Mouse (Mus musculus) left cerebral cortex, adult 2 months (tissue): ENCODE measurements at regions not wholly inside any gene's neighbourhood (a gene's known extent, or its start where the extent isn't known, plus 50 kb on each side); places are given as distances from the start of the nearest gene placed in this dataset.

ENCODE experiments used
- DNase-seq, 2 experiments: peaks; one replicate each; pipeline ENCODE4 v3.0.0; 2021 to 2022; ENCODE audit warnings: low spot score in 2 of 2, mixed read lengths in 1 of 2; ENCODE audit errors: extremely low spot score in 1 of 2
- H3K27ac ChIP-seq: fragments of 200-600 bp; 2 replicates; pipeline ENCODE4 v1.8.1; 2022
- H3K4me3 ChIP-seq: fragments of 200-600 bp; 2 replicates; pipeline ENCODE4 v1.8.1; 2022
- CTCF ChIP-seq: fragments of 200-600 bp; IDR thresholded peaks from 2 replicates; pipeline ENCODE4 v1.8.1; 2022; ENCODE audit warnings: antibody characterized with exemption, mild to moderate bottlenecking, moderate library complexity
- intact Hi-C: fragments of 180-260 bp; cut with DNase I; formaldehyde crosslinking; loops from one replicate; pipeline ENCODE4 v1.15.1; 2025

DNA sequence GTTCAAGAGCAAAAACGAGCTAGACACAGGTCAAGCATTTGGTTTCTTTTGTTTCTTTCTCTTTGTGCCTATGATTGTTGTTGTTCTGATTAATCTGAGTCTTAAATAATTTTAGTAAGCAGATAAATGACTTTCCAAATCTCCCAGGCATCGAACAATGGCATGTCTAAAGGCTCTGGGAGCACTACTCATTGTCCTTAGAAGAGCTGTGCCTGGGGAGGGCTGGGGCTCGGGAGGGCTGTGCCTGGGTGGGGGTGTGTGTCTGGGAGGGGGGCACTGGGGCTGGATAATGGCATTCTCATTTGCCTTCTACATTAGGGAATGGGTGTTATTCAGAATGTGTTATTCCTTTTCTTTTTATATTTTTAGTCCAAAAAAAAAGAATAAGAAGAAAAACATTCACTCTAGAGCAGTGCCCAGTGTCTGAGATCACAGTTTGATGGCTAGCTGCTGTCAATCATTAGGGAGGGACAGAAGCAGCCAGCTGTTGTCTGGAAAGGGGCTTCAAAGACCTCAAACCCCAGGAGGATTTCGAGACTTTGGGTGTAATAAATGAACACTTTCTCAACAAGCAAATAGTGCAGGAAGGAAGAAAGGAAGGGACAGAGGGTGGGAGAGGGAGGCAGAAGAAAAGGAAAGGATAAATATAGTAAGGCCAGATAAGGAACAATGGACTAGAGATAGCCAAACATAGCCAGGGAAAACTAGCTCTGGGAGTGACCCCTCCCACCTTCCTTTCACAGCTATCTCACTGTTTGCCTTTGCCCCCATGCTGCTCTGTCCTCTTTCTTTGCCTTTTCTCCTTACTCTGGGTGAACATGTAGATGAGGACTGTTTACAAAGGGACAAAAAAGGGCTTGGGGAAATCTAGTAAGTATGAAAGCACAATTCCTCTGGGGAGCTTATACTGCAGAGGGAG lies 264.2 kb upstream of the Pcsk5 start:
- TF ChIP-seq CTCF: no peak
- intact Hi-C loops: no loop called here
- H3K4me3 ChIP-seq: no peak overlapping the region
- H3K27ac ChIP-seq: no peak overlapping the region
- no peak for DNase-seq

DNA sequence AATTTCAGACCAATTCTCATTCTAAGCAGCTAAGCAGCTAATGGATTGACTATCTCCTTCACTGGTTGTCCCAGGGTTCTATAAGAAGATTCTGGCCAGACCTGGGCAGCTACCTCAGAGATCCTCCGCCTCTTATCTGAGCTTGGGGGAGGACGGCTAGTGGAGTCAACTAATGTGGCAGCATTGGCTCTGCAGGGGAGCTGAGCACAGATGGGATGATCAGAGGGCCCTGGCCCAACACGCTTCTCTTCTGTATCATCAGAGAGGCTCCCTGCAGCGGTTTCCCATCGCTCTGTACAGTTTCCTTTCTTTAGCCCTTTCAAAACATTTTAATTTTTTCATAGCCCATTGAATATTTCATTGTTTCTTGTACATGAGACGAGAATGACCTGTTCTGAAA lies 245.9 kb upstream of the Pcsk5 start:
- H3K27ac ChIP-seq: no peak overlapping the region
- intact Hi-C loops: no loop called here
- TF ChIP-seq CTCF: no peak
- DNase-seq: no peak
- H3K4me3 ChIP-seq: no peak overlapping the region

DNA sequence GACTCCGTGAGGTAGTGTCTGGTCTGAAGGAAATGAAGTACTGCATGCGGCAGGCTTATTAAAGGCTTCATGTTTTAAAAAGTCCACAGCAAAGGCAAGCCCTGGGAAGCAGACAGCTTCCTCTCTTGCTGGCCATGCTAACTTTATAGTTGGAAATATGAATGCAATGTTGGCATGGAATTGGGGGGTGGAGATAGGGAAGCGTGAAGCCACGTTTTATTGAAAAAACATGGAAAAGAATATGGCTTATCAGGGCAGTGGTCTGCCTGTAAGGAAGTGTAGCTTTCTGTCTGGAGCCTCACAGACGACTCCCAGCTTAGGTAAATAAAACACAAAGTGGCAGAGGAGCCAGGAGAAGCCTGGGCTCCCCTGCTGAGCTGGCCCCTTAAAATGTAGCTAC lies 231.5 kb upstream of the Pcsk5 start:
- no peak overlapping the region for H3K4me3 ChIP-seq
- no peak overlapping the region for H3K27ac ChIP-seq
- no peak for TF ChIP-seq CTCF
- no peak for DNase-seq
- intact Hi-C loops: no loop called here

DNA sequence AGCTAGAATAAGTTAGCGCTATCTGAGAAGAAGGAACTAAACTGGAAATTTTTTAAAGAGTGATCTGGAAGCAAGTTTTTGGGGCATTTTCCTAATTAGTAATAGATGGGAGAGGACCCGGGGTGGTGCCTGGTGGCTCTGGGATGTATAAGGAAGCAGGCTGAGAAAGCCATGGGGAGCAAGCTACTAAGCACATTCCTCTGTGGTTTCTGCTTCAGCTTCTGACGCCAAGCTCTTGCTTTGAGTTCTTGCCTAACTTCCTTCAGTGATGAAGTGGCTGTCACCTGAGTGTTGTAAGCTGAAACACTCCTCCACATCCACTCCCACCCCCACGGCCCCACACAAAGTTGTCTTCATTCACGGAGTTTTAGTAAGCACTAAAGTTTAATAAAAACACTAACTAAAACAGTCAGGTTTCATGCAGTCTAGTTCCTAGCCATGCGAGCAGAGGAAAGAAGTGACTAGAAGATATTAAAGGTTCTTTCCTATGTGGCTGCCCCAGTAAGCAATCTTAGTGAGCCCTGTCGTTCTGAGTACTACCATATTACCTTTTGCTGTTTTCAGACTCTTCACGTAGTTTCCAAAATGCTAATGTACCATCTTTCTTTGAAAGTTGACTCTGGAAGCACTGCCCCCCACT lies 230.5 kb upstream of the Pcsk5 start:
- TF ChIP-seq CTCF: no peak
- intact Hi-C loops: no loop called here
- DNase-seq: no peak
- no peak overlapping the region for H3K4me3 ChIP-seq
- no peak overlapping the region for H3K27ac ChIP-seq

DNA sequence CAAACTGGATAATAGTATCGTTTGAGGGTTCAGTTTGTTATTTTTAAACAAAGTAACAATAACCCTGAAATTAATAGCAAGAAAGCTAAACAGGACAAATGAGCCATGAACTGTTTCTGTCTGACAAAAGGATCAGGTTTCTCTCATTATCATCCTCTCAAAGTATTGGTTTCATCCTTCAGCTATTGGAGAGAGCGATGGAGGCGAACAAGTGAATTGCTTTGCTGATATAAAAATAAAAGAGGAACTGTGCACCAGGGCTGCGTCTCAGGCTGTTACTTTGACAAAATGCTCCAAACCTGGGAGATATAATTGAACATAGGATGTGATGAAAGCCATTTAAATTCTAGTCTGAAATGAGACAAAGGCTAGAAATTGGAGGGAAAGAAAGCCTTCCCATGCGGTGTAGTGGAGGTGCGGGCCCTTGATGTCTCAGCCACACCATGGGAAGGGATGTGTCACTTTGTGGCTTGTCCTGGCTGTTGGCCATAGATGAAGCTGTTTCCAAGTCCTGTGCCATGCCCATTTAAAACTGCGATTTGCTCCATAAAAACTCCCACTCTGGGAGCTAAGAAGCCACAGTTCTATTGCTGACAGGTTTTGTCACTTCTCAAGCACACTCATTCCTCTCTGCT lies 219.9 kb upstream of the Pcsk5 start:
- DNase-seq: no peak
- no peak for TF ChIP-seq CTCF
- no peak overlapping the region for H3K4me3 ChIP-seq
- H3K27ac ChIP-seq: no peak overlapping the region
- intact Hi-C loops: no loop called here

DNA sequence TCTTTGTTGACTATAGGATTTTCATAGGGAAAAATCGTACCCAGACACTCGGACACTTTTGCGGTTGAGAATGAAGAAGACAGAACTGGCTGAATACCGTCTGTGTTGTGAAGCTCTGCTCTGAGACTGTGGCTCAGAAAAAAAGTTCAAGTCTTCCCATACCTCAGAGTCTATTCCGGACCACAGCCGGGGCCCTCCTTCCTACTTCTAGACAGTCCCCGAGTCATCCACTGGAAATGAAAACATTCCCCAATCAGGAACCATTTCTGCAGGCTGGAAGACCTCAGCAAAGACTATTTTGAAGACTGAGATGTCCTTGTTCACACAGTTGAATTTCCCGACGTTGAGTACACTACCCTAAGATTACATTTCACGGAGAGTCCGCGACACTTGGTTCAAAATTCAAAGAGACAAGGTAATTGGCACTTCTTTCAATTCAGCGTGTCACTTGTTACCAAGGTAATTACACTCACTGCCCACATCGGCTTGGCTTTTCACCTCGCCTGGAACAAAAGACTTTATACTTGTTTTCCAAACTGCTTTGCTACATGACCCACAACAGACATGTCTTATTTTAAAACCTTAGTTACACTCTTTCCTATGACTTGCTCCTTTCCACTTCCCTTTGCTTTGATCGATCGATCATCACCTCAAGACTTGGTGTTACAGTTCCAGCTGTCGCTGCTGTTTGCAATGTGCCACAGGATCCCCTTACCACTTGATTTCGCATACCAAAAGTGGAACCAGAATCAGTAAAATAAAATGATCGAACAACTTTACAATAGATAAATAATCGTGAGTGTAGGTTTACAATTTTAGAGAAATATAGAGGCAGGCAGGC lies 219.2 kb upstream of the Pcsk5 start:
- intact Hi-C loops: no loop called here
- no peak for TF ChIP-seq CTCF
- Histone ChIP-seq H3K27ac (no peak overlapping the region), H3K4me3 (no peak overlapping the region)
- DNase-seq: no peak

DNA sequence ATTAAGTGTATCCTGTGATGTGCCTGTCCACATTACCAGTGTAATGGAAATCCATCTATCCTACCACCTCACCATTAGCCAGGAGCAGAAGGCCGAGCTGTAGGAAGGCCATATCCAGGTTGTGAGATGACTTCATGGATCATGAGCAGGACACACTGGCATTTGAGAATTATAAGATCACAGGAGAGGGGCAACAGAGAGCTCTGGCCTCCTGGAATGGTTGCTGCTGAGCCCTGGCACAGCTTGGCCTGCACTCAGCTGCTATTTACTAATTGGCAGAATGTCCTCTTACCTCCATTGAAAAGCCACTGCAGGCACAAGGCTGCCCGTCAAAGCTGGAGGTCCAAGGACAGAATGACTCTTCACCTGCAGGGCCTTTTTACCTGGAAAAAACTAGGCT lies 212.9 kb upstream of the Pcsk5 start:
- Histone ChIP-seq H3K4me3 (no peak overlapping the region), H3K27ac (no peak overlapping the region)
- no peak for TF ChIP-seq CTCF
- intact Hi-C loops: no loop called here
- no peak for DNase-seq

DNA sequence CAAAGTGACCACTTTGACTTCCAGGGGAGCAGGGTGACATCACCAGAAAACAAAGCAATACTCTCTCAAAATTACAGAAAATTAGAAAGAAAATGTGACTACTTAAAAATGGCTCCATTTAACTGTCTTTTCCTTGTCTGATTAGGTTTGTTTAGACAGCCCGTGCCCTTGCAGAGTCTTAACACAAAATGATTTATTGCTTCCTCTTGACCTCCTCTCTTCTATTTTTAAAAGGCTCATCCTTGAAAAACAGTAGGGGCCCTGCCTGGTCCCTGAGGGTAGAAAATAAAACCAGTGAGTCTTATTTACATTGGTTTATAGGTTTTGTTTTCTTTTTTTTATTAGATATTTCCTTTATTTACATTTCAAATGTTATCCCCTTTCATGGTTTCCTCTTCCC lies 196.8 kb upstream of the Pcsk5 start:
- peak overlapping the region; percentile 76 for H3K27ac ChIP-seq
- intact Hi-C loops: no loop called here
- no peak for DNase-seq
- no peak for TF ChIP-seq CTCF
- no peak overlapping the region for H3K4me3 ChIP-seq

DNA sequence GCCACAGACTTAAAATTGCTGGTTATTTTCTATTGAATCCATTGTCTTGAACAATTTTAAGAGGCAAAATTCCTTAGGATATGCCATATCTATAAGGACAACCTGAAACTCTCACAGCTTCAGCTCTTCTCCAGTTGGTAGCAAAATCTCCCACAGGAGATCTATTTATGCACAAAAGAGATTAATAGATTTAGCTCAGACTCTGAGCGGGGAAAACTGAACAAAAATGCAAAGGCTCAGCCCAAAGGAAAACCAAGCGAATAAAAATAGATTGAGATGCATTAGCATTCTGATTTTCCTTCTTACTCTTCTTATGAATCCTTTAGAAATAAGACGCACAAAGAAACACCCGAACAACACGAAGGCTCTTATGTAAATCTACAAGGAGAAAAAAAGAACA lies 196.2 kb upstream of the Pcsk5 start:
- DNase-seq: no peak
- H3K4me3 ChIP-seq: no peak overlapping the region
- TF ChIP-seq CTCF: no peak
- intact Hi-C loops: no loop called here
- peak overlapping the region; percentile 76 for H3K27ac ChIP-seq

DNA sequence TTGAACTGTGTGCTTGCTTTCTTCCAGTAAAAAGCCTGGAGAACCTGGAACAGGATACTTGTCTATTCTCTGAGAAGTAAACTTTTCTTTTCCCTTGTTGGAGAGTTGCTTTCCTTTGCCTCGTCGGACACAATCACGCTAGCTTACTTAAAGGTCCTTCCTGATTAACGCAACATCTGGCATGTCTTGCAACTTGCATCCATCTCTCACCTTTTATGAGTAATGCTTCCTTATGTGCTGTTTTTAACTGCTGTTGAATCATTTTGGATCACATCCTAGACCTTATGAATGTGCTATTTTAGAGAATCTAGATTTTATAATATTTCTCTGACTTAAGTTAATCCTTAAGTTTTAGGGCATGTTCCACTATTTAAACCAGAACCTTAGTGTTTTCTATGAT lies 188.4 kb upstream of the Pcsk5 start:
- H3K4me3 ChIP-seq: no peak overlapping the region
- intact Hi-C loops: loop anchor here (10.0 kb wide), 1 partner anchor 409 kb away; no protein-coding TSS in a partner anchor
- TF ChIP-seq CTCF: no peak
- no peak overlapping the region for H3K27ac ChIP-seq
- no peak for DNase-seq

DNA sequence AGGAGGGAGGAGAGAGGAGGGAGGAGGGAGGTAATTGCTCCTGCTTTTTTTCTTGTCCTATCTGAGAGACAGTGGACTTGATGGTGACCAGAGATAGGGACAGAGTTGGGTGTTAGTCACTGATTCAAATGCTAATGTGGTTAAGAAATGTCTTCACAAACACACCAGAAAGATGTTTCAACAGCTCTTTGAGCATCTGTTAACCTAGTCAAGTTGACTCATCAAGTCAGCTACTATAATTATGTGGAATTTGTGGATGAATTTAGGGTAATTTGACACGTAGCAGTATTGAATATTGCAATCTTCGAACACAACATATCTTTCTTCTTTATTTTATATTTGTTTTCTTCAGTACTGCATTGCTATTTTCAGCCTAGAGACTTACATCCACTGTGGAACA lies 182.9 kb upstream of the Pcsk5 start:
- Histone ChIP-seq H3K27ac (no peak overlapping the region), H3K4me3 (no peak overlapping the region)
- TF ChIP-seq CTCF: no peak
- intact Hi-C loops: loop anchor here (10.0 kb wide), 1 partner anchor 414 kb away; no protein-coding TSS in a partner anchor
- no peak for DNase-seq
